Mouse (Mus musculus) urinary bladder, adult 18-20 months (tissue): Measurements from ENCODE around the gene Shf.
"Not testable (repeated sequence)": the region's sequence is repeated elsewhere in the genome, so short reads cannot be mapped to it uniquely, and the experiment has no call there.

Source experiments
- DNase-seq, 2 experiments: peaks; one replicate each; pipeline ENCODE4 v3.0.0; 2022; ENCODE audit warnings: low spot score in 2 of 2, mixed read lengths in 2 of 2

Gene Shf

DNA sequence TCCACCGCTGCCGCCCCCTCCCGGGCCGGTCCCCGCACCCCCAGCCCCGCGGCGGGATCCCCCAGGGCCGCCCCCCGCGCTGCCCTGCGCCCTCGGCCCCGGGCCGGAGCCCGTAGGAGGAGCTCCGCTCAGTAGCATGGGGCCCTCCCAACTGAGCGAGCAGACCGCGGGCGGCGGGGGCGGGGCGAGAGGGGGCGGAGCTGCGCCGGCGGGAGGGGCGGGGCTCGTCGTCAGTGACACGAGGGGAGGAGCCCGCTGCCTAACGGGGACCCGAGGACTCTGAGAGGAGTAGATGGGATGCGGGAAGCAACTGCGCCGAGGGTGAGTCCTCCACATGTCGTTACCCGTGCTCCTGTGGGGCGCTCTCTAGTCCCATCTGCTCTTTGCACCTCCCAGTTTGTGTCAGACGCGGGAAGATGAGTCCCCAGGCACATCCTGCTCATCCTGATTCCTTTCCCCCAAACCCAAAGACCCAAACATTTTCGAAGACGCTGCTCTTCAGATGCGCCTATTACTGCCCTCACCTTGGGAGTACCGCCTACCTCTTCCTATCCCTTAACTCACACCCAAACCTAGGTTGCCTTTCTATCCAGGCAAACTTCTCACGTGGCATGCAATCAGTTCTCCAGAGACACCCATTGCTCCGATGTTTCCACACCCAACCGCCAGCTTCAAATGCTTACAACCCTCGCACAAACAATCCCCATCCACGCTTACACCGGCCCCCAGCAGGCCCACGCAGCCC lies at the start of gene Shf:
Gene Shf, minus strand, starts transcription at position 168 of the 745 bp plus-strand sequence.
- peak; percentile 72 to 82 for DNase-seq

DNA sequence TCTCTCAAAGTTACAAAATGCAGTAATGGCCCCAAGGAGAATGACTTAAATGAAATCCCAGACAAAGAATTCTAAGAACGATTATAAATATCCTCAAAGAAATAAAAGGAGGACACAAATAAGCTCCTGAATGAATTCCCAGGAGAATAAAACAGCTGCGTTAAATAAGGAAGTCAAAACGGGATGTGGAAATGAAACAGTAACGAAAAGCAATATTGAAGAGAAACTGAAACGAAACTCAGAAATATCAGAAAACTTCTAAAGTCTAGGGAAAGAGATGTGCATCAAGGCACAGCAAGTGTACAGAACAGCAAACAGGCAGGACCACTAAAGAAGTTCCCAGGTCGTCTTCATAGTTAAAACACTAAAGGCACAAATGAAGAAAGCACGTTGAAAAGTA lies 40.0 kb upstream of the Shf start:
- no peak for DNase-seq

DNA sequence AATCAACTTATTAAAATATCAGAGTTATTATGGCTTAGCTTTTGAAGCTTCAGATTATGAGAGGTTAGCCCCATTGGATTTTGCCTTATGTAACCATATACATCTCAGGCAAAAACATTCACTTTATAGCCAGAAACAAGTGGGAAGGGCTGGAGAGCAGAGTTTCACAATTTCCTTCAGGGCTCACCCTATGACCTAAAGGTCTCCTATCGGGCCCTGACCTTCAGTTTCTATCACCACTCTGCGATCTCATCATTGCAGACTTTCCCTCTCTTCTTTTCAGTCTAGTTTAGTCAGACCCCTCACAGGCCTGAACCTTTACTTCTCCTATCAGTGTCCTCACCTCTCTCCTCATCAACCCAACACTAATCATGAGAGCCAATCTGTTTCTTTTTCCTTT lies 38.6 kb upstream of the Shf start:
- no peak for DNase-seq

DNA sequence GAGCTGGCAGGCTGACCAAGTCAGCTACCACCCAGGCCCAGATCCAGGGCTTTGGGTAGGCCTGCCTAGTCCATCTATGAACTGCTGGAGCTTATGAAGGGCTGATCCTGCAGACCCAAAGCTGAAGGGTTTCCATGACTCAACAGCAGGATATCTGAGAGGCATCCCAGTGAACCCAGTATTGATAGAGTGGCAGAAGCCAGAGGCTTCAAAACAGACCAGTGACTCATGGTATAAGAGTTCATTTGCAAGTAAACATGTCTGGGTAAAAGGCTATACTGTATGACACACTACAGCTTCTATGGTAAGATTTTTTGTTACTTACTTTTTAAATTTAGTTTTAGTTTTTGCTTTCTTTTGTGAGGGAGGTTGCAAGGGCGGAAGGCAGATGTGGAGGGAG lies 27.2 kb upstream of the Shf start:
- peak in 1 of 2 experiments; percentile 16 for DNase-seq

DNA sequence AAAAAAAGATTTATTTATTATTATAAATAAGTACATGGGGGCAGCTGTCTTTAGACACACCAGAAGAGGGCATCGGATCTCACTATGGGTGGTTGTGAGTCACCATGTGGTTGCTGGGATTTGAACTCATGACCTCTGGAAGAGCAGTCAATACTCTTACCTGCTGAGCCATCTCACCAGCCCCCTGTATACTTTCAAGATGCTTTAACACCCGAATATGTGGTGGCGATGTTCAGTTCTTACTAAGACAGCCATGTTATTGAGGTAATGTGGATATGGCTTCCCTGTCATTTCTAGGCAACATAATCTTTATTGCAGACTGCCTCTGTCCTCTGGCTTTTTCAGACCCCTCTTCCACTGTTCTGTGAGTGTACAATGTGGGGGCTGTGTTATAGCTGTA lies 18.2 kb upstream of the Shf start:
- DNase-seq: not testable (repeated sequence)

DNA sequence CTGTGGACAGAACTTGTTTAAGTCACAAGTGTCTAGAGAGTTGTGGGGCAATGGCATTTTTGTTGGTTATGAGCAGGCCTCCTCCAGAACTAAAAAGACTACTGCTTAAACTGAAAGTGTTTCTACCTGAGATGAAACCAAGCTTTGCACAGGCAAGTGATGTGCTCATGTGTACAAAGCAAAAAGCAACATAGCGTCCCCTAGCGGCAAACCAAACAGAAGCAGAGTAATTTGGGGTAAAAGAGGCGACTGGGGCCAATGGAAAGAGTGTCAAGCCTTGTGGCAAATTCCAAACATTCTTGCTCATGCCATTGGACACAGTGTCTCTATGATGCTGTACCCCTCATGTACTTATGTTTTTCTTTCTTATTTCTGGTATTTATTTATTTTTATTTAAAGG lies 16.1 kb upstream of the Shf start:
- DNase-seq: no peak

DNA sequence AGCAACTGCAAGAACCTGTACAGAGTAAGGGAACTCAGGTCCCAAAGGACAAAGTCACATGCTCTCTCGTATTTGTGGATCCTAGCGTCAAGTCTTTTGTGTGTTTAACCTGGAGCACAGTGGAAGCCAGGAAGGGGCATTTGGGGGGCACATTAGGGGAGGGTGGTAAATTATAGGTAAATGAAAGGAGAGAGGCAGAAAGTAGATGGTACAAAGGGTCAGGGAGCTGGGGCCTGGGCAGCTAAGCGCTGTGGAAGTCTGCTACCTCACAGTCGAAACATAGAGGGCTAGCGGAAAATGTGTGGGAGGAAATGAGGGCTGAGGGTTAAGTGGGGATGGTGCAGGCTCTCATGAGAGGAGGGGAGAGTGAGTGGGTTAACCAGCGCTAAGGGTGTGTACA lies 13.2 kb upstream of the Shf start:
- DNase-seq: no peak

DNA sequence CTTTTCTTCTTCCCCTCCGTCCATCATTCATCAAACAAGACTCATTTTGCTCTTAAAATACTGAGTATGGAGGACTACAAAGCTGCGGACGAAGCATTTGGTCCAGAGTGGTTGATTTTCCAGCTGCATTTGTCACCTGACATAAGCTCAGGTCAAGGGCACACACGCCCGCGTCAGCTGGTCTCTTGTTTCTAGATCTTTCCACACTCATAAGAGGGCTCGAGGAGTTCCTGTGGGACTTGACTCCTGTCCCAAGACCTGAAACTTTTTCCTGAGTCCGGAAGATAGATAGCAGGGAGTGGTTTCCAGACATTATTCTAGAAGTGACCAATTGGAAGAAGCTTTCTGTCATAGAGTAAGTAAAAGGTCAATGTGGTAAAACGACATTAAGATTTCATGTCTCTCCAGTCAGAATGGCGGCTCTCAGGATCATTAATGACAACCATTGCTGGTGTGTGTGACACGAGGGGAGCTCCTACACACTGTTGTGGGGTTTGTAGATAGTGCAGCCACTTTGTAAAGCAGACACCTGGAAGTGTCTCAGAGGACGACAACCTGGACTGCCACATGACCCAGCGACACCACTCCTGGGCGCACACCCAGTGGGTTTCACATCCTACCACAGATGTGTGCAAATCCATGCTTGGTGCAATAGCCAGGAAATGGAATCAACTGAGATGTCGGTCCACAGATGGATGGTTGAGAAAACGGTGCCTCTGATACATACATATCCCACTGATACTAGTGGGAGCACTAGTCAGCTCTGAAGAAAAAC lies 12.6 kb upstream of the Shf start:
- no peak for DNase-seq

DNA sequence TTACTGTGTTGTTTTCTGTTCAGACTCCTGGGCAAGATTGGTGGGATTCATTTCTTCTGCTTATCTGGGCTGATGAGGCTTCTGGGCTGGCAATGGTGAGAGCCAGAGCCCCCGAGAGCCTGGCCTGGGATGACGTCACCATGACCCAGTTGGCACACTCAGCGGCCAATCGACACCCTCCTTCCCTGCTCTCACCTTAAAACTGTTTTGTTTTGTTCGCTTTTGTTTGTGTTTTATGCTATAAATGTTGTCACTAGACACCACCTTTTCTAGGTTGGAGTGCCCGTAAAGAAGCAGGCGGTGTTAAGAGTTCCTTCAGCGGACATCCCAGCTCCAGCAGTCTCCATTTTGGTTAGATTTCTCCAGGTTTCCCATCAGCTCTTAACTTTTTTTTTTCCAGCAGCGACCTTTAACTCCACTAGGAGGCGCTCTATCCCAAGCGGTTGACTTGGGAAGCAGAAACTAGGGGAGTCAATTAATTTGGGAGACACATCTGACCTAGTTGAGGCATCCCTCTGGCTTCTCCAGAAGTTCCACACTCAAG lies 11.9 kb upstream of the Shf start:
- peak; percentile 28 to 37 for DNase-seq

DNA sequence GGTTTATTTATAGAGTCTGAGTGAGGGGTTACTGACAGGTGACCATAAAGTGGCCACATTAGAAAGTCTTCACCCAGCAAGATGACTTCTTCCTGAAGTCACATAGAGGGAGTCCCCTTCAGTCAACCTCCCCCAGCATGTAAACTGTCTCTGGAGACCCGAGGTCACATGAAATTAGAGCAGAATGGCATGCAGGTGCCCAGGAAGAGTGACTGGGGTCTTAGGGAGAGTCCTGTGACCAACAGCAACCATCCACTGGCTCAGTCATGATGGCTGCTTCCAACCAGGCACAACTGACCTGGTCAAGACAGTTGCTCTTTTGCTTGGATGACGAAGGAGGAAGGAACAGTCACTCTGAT lies 10.3 kb upstream of the Shf start:
- no peak for DNase-seq

DNA sequence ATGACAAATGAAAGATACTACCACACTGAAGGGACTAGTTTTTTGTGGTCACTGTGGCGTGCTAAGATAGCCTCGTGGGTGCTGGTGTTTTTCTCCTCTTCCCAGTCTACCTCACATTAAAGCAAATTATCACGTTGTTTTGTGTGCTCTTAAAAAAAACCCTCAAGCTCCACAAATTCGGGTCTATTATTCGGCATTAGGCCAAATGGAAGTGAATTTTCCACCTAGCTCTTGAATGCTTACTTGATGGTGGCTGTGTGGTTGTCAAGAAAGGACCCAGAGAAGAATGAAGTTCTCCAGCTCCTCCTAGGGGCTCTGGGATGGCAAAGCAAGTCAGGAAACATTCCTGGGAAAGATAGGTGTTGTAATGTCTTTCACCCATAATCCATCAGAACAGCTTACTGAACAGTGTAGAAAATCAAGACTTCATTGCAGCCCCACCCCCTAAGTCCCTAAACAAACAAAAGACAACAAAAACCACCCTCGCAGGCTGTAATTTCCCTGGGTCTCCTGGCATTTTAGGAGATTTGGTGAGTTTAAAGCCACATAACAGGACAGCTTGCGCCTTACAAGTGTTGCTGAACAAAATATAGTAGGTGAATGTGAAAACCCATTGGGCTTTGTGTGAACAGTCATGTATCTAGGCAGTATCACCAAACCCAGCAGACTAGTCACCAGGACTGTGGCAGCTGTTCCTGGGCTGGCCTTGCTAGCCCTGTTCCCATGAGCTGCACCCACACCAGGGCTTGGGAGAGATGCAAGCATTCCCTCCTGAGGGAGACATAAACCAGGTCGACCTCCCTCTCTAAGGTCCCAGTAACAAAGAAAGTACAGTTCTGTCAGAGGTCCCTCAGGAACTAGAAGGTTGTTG lies 9.7 kb upstream of the Shf start:
- no peak for DNase-seq

DNA sequence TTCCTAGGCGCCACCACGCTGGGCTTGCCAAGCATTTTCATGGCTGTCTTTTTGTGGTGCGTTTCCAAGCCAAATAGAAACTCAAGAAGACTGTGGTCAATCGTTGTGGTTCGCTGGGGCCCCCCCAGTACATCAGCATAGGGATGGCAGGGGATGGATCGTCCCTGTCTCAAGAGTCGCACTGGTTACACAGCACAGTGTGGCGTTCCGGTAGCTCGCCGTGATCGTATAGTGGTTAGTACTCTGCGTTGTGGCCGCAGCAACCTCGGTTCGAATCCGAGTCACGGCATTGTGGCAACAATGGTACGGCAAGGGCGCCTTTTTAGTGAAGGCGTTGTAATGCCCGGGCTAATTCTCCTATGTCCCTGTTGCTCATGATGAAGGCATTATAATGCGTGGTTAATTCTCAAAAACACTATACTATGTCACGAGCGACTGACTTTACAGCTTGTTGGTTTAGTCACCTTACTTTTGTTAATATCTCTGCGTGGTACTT lies 8.8 kb upstream of the Shf start:
- DNase-seq: peak; percentile 45 to 71

DNA sequence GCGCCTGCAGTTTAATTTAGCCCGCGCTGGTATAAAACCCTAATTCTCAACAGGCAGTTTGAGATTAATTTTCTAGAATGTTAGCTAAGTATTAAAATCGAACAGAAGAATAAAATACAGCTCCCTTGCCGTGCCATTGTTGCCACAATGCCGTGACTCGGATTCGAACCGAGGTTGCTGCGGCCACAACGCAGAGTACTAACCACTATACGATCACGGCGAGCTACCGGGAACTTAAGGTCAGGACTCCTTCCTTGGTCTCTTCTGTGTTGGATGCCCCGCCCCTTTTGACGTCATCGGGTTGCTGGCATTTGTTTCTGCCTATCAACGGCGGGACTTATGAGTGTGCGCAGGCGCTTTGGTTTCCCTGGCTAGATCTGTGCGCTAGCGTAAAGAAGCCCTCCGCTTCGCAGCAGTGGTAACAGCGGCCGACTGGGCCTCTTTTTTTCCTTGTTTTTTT lies 8.3 kb upstream of the Shf start:
- peak; percentile 94 to 98 for DNase-seq

DNA sequence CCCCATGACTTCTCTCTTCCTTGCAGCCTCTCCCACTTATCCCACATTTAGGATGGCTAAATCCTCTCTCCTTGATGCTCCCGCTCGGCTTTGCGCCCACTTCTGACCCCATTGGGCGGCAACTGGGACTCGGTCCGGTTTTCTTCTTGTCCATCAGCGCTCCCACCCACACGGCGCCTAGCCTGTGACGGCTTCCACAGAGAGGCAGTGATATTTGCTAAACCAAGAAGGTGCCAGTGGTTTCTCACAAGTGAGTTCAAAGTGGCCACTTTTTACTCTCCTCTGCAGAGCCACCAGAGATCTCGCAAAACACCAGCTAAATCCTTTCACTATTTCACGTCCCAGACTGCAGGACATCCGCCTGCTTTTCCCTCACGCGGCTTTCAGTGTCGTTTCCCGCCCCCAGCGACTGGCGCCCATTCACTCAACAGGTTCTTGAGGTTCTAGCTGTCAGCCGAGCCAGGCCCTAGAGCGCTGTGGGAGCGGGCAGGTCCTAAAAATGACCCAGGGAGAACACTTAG lies 7.1 kb upstream of the Shf start:
- DNase-seq: peak in 1 of 2 experiments; percentile 43

DNA sequence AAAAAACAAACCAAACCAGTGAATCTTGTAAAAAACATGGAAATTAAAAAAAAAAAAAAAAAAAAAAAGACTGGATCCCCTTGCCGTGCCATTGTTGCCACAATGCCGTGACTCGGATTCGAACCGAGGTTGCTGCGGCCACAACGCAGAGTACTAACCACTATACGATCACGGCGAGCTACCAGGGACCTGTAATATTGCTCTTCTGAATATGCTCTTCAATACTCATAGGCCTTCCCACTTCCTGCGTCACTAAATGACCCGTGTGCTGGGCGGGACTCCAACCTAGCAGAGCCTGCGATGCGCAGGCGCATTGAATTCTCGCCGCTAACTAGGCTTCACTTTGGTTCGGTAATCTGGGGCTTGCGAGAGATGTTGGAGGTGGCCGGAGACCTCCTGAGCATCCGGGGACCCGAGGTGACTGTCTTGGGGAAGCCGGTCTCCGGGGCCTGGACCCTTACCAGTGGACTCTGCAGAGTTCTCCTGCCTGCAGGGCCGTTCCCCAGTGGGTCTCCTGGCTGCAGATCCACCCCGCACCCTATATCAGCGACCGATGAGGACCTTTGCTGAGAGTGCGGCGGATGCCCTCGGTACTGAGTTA lies 6.5 kb upstream of the Shf start:
- peak; percentile 85 to 92 for DNase-seq

DNA sequence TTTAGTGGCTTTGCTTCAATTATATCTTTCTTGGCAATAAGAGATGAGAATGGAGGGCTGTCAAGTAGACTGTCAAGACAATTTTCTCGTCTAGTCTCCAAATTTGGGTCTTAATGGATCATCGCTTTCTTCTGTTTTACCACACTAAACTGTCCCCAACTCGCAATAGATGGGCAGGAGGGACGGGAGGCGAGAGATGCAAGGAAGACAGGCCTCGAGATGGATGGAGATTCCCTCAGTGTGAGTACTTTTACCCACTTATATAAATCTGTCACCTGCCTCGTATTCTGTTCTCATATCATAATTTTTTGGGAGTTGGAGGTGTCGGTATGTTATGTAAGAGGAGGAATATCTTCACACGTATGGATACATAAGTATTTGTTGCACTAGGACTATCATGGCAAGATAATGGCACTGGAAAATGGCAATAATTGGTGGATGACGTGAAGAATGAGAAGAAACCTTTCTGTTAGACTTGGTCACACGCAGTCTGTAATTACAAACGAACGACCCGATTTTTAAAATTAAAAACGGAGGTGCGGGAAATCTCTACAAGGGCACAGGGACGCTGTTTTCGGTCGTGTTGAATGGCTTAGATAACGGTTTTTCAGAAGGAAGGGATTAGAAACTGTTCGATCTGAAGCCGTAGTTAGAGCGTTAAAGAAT lies 5.8 kb upstream of the Shf start:
- DNase-seq: no peak

DNA sequence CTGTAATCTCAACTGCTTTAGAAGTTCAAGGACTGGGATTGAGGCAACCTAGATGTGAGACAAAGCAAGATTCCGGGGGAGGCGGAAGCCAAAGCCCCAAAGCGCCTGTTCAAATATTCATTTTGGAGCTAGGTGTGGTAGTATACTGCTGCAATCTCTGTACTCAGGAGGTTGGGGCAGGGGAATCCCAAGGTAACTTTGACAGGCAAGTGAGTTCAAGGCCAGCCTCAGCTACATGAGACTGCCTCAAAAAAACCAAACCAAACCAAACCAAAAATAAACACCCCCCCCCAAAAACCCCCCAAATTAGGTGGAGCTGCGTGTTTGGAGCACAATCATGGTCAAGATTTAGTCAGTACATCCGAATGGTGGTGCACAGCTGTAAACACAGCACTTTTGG lies 5.0 kb upstream of the Shf start:
- no peak for DNase-seq

DNA sequence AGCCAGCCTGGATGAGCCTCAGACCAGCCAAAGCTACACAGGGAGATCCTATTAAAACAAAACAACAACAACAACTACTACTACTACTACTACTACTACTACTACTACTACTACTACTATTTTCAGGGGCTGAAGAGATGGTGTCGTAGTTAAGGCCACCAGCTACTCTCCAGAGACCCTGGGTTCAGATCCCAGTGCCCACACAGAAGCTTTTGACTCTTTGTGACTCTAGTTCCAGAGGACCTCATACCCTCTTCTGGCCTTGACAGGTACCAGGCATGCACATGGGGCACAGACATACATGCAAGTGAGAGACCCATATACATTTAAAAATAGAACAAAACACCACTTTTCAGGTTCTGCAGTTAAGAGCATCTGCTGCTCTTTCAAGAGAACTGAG lies 3.6 kb upstream of the Shf start:
- DNase-seq: no peak

DNA sequence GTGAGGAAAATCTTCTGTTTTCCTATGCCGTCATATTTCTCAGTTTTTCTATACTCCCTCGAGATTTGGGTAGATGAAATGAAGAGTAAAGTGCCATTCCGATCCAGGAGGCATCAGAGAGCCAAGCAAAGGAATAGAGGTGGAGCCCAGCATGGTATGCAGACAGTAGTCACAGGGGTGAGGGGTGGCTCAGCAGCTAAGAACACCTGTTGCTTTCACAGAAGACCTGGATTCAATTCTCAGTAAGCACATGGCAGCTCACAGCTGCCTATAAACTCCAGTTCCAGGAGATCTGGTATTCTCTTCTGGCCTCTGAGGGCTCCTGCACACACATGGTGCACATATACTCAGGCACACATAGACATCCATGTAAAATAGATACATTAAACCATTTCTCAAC lies 3.1 kb upstream of the Shf start:
- no peak for DNase-seq

DNA sequence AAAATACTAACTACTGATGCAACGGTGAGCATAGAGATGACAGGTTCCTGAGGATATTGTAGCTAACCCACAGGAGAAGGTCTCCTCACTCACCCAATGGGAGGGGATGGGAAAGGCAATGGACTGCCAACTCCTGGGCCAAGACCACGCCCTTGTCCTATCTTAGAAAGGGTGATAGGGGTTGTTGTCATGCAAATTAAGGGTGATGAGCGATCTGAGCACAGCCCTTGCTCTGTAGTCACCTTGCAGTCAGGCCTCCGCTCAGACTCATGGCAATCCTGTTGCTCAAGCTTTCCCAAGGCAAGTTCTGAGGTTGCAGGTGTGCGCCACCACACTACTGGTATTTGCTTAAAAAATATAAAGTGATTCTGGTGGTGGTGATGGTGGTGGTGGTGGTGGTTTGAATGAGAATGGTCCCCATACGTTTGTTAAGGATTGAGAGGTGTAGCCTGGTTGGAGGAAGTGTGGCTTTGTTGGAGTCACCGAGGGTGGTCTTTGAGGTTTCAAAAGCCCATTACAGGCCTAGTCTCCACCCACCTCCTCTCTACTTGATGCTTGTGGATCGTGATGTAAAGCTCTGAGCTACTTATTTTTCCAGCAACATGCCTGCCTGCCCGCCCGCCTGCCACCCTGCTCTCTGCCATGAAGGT lies 1.3 kb upstream of the Shf start:
- no peak for DNase-seq
